8 mouse cellular contexts compared by ENCODE assay signal in genomic region chr13:76017974-76018843, GRCm38 (mm10). TPM values are rescaled to one million over a fixed set of nuclear protein-coding genes. Genes with fewer than 3 reads are reported as not detected.
A peak's percentile ranks its signal among the peaks of the same experiment; 100 is the strongest.
DNase-seq lines count a peak whose midpoint lies in the region; ATAC-seq lines count a peak whose summit lies in the region.

TSS of gene Rfesd (minus strand) at chr13:76018719.

- DNase-seq in Muller cell, postnatal 12 days (ENCODE audit: inconsistent ontology term), result peak; percentile 99
- peak; percentile 97 for DNase-seq in cerebellum, adult 9-11 months
- peak; percentile 97 for DNase-seq in frontal cortex, postnatal 10 days (ENCODE audit: low spot score in 2 of 2)
- peak; percentile 96 to 97 for DNase-seq in layer of hippocampus, postnatal 14 days (ENCODE audit: low spot score in 2 of 2)
- DNase-seq in lung, postnatal 14 days, result peak; percentile 97
- peak; percentile 83 for DNase-seq in retina, adult 2 months (ENCODE audit: low read depth, low spot score)
- DNase-seq in thymus, postnatal 36 days, result peak; percentile 98 to 99

- 1% methylated on average over 50 of the region's 50 CpGs for WGBS in hindbrain, embryonic 12.5 days

- H3K4me1 ChIP-seq in hindbrain, embryonic 12.5 days, result peaks cover 7% of the 10 kb centered on the region

- no peaks in the 10 kb centered on the region for H3K27me3 ChIP-seq in hindbrain, embryonic 12.5 days

- no peaks in the 10 kb centered on the region for H3K36me3 ChIP-seq in hindbrain, embryonic 12.5 days

- peak within 1 kb of the TSS; percentile 93 for H3K27ac ChIP-seq in hindbrain, embryonic 12.5 days

- H3K4me2 ChIP-seq in hindbrain, embryonic 12.5 days (replicated peaks), result peak within 1 kb of the TSS; percentile 54

- peak within 1 kb of the TSS; percentile 84 for H3K9ac ChIP-seq in hindbrain, embryonic 12.5 days

- peak within 1 kb of the TSS; percentile 63 for H3K4me3 ChIP-seq in hindbrain, embryonic 12.5 days

- H3K9me3 ChIP-seq in hindbrain, embryonic 12.5 days (replicated peaks), result no peaks in the 10 kb centered on the region

- ATAC-seq in hindbrain, embryonic 12.5 days (ENCODE audit: low FRiP score), result peak; percentile 100

RNA-seq across cellular contexts. Expression of gene Rfesd, which starts in this region (rescaled TPM):
- 19.7 and 20.4 TPM in 2 replicates for polyA plus RNA-seq in hindbrain, embryonic 12.5 days (2016; fragmentation: Nextera tagmentation; extraction: Ambion mirVana)
- total RNA-seq in layer of hippocampus, postnatal 14 days (2021), result 10 to 100 TPM; 13.7 to 16.1 TPM

Comparison
In these comparisons a context has a peak if more than half of its experiments do, and no peak if none do; other contexts are left out.
1. Peak in every context shown above with its lines: DNase-seq, ATAC-seq, H3K4me3 ChIP-seq and H3K27ac ChIP-seq.